In genomic region chr9:27658001-27658400, GRCm38 (mm10) we compare ENCODE assay signal across 12 mouse cellular contexts.
"Had no signal": no experiment of that assay in that cellular context is flagged by ENCODE, and none has a peak within 500 bp of the region (broad histone marks: within the 10 kb centered on the region; RNA-seq: fewer than 3 reads in every experiment).

No protein-coding gene starts in this region.

- DNase-seq: cerebellum, adult 9-10 months; cerebellum, adult 9-11 months; embryo, embryonic 11 days; forebrain, postnatal 0 days; gastrocnemius, adult 2 months; gastrocnemius, postnatal 10 days; gastrocnemius, postnatal 14 days; gastrocnemius, postnatal 25 days; gastrocnemius, postnatal 36 days; heart, adult 11 months; heart, adult 18-20 months; heart, adult 2 months had no signal
